Mouse (Mus musculus) liver, embryonic 13.5 days (tissue): Measurements from ENCODE around the gene Cited4. TPM values are rescaled to one million over a fixed set of nuclear protein-coding genes. Genes with fewer than 3 reads are reported as not detected.

Experiments
- ATAC-seq: fragments of 200-750 bp; cut with Nextera tagmentation; 2 replicates; pipeline ENCODE4 v1.8.0; 2017; ENCODE audit warnings: low read depth, mild to moderate bottlenecking, moderate number of reproducible peaks, moderate library complexity
- DNase-seq: peaks from one replicate; pipeline ENCODE4 v3.0.0; 2022
- H3K27ac ChIP-seq: fragments of 300-500 bp; sonication (generic); 2 replicates; pipeline ENCODE4 v1.5.1; 2015; ENCODE audit warnings: moderate library complexity, mild to moderate bottlenecking, inconsistent platforms
- H3K27me3 ChIP-seq: fragments of 300-500 bp; sonication (generic); 2 replicates; pipeline ENCODE4 v1.6.1; 2015; ENCODE audit warnings: mild to moderate bottlenecking, inconsistent platforms
- H3K36me3 ChIP-seq: fragments of 300-500 bp; sonication (generic); 2 replicates; pipeline ENCODE4 v1.6.1; 2015; ENCODE audit warnings: mild to moderate bottlenecking, inconsistent platforms
- H3K4me1 ChIP-seq: fragments of 300-500 bp; sonication (generic); replicated peaks from 2 replicates; pipeline ENCODE4 v1.6.1; 2015; ENCODE audit warnings: inconsistent platforms
- H3K4me2 ChIP-seq: fragments of 300-500 bp; sonication (generic); 2 replicates; pipeline ENCODE4 v1.6.1; 2015; ENCODE audit warnings: inconsistent platforms, mild to moderate bottlenecking, moderate library complexity
- H3K4me3 ChIP-seq: fragments of 300-500 bp; sonication (generic); replicated peaks from 2 replicates; pipeline ENCODE4 v1.5.1; 2015; ENCODE audit warnings: mild to moderate bottlenecking, inconsistent platforms
- H3K9ac ChIP-seq: fragments of 300-500 bp; sonication (generic); 2 replicates; pipeline ENCODE4 v1.6.1; 2015; ENCODE audit warnings: mild to moderate bottlenecking, inconsistent platforms
- H3K9me3 ChIP-seq: fragments of 300-500 bp; sonication (generic); replicated peaks from 2 replicates; pipeline ENCODE4 v1.6.1; 2016; ENCODE audit warnings: inconsistent platforms
- WGBS: fragments of 180-500 bp; shearing (Covaris S2); methylation state at CpG from one replicate; pipeline ENCODE4 v1.1.7; 2015; ENCODE audit not compliant: insufficient replicate concordance; 5-methylcytosine and 5-hydroxymethylcytosine counted together
- polyA plus RNA-seq: library from polyadenylated mRNA; unstranded; fragments of >200 nt; fragmentation: Nextera tagmentation; extraction: Ambion mirVana; gene quantifications from 2 replicates; pipeline ENCODE4 v1.2.1, GENCODE M21; 2015

Gene Cited4
- polyA plus RNA-seq, 1 experiment from 2014 or later, result 124 TPM

DNA sequence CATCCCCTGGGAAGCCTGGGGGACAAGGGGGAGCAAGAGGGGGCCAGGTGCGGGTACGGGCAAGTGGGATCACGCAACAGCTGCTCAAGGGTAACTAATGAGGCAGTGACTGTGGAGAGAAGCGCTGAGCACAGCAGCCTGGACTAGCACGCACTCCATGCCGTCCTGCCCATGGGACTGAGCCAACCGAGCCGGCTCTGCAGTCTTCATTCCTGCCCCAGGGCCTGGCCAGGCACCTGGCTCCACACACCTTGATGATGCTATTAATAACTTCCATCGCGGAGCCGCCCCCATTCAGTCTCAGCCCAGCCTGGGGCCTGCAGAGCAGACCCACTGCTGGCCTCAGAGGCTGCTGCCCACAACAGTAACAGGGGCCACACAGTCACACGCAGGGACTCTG lies 45.9 kb downstream of the Cited4 start:
- no peak overlapping the region for H3K4me2 ChIP-seq
- 78% methylated on average over 12 of the region's 12 CpGs for WGBS
- no peak for DNase-seq
- no peaks in the 10 kb centered on the region for H3K36me3 ChIP-seq
- peaks cover 23% of the 10 kb centered on the region for H3K4me1 ChIP-seq
- no peak overlapping the region for H3K9ac ChIP-seq
- no peak for ATAC-seq
- H3K9me3 ChIP-seq, result no peaks in the 10 kb centered on the region
- H3K27me3 ChIP-seq, result peaks cover 82% of the 10 kb centered on the region
- H3K4me3 ChIP-seq, result no peak overlapping the region
- H3K27ac ChIP-seq, result no peak overlapping the region

DNA sequence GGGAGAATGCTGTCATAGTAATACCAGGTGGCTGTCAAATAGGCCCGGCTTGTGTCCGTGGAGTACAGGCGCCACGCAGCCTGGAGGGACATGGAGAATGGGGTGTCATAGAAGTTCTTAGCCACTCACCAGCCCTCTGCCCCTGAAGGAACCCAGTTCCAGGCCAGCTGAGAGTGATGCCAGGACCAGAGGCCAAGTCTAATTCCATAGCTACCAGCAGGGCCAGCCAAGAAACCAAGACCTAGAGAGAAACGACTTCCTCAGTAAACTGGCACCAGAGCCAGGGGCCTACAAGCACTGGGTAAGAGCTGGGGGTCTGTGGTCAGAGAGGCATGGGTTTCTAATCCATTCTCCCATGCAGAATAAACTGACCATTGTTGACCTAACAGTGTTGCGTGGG lies 46.6 kb downstream of the Cited4 start:
- Histone ChIP-seq H3K27me3 (peaks cover 84% of the 10 kb centered on the region), H3K4me2 (no peak overlapping the region), H3K9me3 (no peaks in the 10 kb centered on the region), H3K4me1 (peaks cover 23% of the 10 kb centered on the region), H3K9ac (no peak overlapping the region), H3K4me3 (no peak overlapping the region), H3K36me3 (no peaks in the 10 kb centered on the region), H3K27ac (no peak overlapping the region)
- DNase-seq (no peak), ATAC-seq (no peak)
- WGBS, result 84% methylated on average over 6 of the region's 6 CpGs

DNA sequence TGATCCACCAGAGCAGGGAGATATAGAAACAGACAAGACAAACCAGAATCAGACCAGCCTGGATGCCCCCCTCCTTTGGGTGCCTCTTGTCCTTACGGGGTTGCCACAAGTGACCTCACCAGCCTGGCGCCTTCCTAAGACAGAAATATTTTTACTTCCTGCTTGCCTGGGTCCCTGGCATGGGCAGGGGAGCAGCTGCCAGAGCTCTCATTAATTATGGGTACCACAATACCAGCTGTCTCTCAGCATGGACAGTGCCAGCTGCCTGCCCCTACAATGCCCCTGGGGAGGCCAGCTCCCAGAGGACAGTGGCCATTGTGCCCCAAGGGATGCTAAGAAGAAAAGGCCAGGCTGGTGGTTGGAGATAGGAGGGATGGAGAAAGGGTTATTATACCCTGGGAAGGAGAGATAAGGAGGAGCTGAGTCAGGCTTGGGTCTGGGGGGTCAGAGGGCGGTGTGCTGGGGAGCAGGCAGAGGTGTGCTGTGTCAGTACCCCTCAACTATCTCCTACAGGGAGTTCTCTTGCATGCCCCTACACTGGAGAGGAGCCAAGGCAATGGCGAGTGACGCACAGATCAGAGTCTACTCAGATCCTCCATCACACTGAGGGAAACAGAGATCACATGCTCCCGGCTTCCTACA lies 47.6 kb downstream of the Cited4 start:
- Histone ChIP-seq H3K36me3 (no peaks in the 10 kb centered on the region), H3K4me3 (no peak overlapping the region), H3K27me3 (peaks cover 84% of the 10 kb centered on the region), H3K9me3 (no peaks in the 10 kb centered on the region), H3K9ac (no peak overlapping the region), H3K27ac (no peak overlapping the region), H3K4me2 (no peak overlapping the region), H3K4me1 (peaks cover 23% of the 10 kb centered on the region)
- ATAC-seq (0 out of 2 replicates have a peak, but pooled peaks have one; percentile 18), DNase-seq (no peak)
- 52% methylated on average over 6 of the region's 6 CpGs for WGBS

DNA sequence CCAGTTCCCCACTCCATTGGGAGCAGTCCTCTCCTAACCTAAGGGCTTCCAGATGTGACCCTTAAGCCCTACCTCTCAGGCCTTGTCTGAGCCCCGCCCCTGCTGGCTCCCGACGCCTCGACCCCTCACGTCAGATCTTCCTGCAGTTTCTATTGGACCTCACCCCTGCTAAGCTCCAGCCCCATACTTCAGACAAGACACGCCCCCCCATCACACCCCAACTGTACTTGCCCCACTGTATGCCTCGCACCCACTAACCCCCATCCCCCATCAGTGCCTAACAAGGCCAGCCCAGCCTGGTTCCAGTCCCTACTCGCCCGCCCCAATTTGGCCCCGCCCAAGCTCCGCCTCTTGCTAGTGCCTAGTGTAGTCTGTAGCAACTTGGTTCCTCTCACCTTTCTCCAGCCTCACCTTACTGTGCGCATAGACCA lies 49.8 kb downstream of the Cited4 start:
- no peaks in the 10 kb centered on the region for H3K36me3 ChIP-seq
- H3K27ac ChIP-seq, result no peak overlapping the region
- peak; percentile 77 for ATAC-seq
- H3K9me3 ChIP-seq, result no peaks in the 10 kb centered on the region
- peak overlapping the region; percentile 40; the same call in 1 of the 2 replicates for H3K9ac ChIP-seq
- peak; percentile 73 for DNase-seq
- peaks cover 68% of the 10 kb centered on the region for H3K27me3 ChIP-seq
- peaks cover 23% of the 10 kb centered on the region for H3K4me1 ChIP-seq
- whole genome bisulfite sequencing, result 1% methylated on average over 12 of the region's 12 CpGs
- H3K4me2 ChIP-seq, result peak overlapping the region; percentile 69
- H3K4me3 ChIP-seq, result peak overlapping the region; percentile 39

DNA sequence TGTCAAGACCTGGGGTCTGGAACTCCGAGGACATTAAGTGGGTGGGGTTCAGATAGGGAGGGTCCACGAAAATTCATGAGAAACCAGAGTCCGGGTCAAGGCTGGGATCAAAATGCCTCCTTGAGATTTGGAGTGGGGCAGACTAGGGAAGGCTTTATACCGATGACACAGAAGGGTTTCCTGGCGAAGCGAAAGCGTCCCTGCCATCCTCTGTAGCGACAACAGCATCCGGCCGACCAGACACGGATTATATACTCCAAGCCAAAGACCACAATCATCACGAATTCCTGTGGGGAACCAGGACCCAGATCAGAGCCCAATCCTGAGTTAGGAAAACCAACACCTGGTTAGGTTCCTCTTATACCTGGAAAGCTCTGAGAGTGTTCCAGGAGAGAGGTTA lies 50.4 kb downstream of the Cited4 start:
- peak overlapping the region; percentile 69 for H3K4me2 ChIP-seq
- no peaks in the 10 kb centered on the region for H3K36me3 ChIP-seq
- peaks cover 68% of the 10 kb centered on the region for H3K27me3 ChIP-seq
- H3K9me3 ChIP-seq, result no peaks in the 10 kb centered on the region
- WGBS, result 10% methylated on average over 12 of the region's 12 CpGs
- peak overlapping the region; percentile 39 for H3K4me3 ChIP-seq
- peak overlapping the region; percentile 40; the same call in 1 of the 2 replicates for H3K9ac ChIP-seq
- DNase-seq (no peak), ATAC-seq (no peak)
- H3K4me1 ChIP-seq, result peaks cover 23% of the 10 kb centered on the region
- no peak overlapping the region for H3K27ac ChIP-seq

Other genes with a start within 250 kb of the Cited4 start
- not detected in 2 replicates for gene Slfnl1, start 134.3 kb upstream of the Cited4 start, polyA plus RNA-seq
- gene Ctps, start 96.3 kb upstream of the Cited4 start, polyA plus RNA-seq, result 50.2 and 58.5 TPM in 2 replicates
- not detected in 2 replicates for gene Gm8439, start 77.8 kb upstream of the Cited4 start, polyA plus RNA-seq
- gene Kcnq4, start 82.0 kb downstream of the Cited4 start, polyA plus RNA-seq, result 0.08 and 0.10 TPM in 2 replicates
- gene Nfyc, start 165.0 kb downstream of the Cited4 start, polyA plus RNA-seq, result 54.1 and 60.4 TPM in 2 replicates
- 0.16 and 0.19 TPM in 2 replicates for gene Rims3, start 188.2 kb downstream of the Cited4 start, polyA plus RNA-seq